Mouse (Mus musculus) midbrain, embryonic 15.5 days (tissue): ENCODE data around the gene Gapdhs. TPM values are rescaled to one million over a fixed set of nuclear protein-coding genes. Genes with fewer than 3 reads are reported as not detected.
"Not testable (repeated sequence)": the region's sequence is repeated elsewhere in the genome, so short reads cannot be mapped to it uniquely, and the experiment has no call there.

ENCODE experiments used
- ATAC-seq: fragments of 200-750 bp; cut with Nextera tagmentation; replicated peaks from 2 replicates; pipeline ENCODE4 v1.8.0; 2017; ENCODE audit warnings: moderate TSS enrichment
- H3K27ac ChIP-seq: fragments of 300-500 bp; sonication (generic); 2 replicates; pipeline ENCODE4 v1.5.1; 2015; ENCODE audit warnings: mild to moderate bottlenecking, inconsistent platforms
- H3K27me3 ChIP-seq: fragments of 300-500 bp; sonication (generic); replicated peaks from 2 replicates; pipeline ENCODE4 v1.6.1; 2015; ENCODE audit warnings: inconsistent platforms
- H3K36me3 ChIP-seq: fragments of 300-500 bp; sonication (generic); replicated peaks from 2 replicates; pipeline ENCODE4 v1.6.1; 2015; ENCODE audit warnings: inconsistent platforms
- H3K4me1 ChIP-seq: fragments of 300-500 bp; sonication (generic); 2 replicates; pipeline ENCODE4 v1.6.1; 2015; ENCODE audit warnings: inconsistent platforms
- H3K4me2 ChIP-seq: fragments of 300-500 bp; sonication (generic); 2 replicates; pipeline ENCODE4 v1.6.1; 2015; ENCODE audit warnings: inconsistent platforms, mild to moderate bottlenecking, moderate library complexity
- H3K4me3 ChIP-seq: fragments of 300-500 bp; sonication (generic); 2 replicates; pipeline ENCODE4 v1.5.1; 2015; ENCODE audit warnings: mild to moderate bottlenecking, inconsistent platforms
- H3K9ac ChIP-seq: fragments of 300-500 bp; sonication (generic); 2 replicates; pipeline ENCODE4 v1.6.1; 2015; ENCODE audit warnings: mild to moderate bottlenecking, inconsistent platforms
- H3K9me3 ChIP-seq: fragments of 300-500 bp; sonication (generic); 2 replicates; pipeline ENCODE4 v1.6.1; 2016; ENCODE audit warnings: inconsistent platforms
- WGBS: fragments of 180-500 bp; shearing (Covaris S2); methylation state at CpG from one replicate; pipeline ENCODE4 v1.1.7; 2015; ENCODE audit warnings: mixed read lengths; 5-methylcytosine and 5-hydroxymethylcytosine counted together
- polyA plus RNA-seq: library from polyadenylated mRNA; unstranded; fragments of >200 nt; fragmentation: Nextera tagmentation; extraction: Ambion mirVana; gene quantifications from 2 replicates; pipeline ENCODE4 v1.2.1, GENCODE M21; 2015

Gapdhs gene
- 0.72 and 1.6 TPM in 2 replicates for polyA plus RNA-seq

DNA sequence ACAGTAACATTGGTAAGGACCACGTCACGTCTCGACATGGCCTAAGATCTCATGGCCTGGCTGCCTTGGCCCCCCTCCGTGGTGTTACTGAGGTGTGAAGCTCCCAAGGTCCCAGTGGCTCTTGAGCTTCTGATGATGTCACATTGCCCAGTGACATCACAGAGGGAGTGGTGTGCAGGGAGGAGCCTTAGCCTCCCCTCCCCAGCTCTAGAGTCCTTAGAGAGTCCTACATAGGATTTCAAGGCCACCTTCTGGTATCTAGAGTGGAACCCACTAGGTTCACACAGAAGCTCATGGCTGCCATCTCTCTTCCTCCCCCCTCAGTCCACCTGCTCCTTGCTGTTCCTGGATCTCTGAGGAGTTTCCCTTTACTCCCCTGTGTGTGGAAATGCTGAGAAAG, at the start of gene Gapdhs:
Gene Gapdhs, minus strand, starts transcription at position 65 of the 400 bp plus-strand sequence.
- H3K4me3 ChIP-seq, H3K27me3 ChIP-seq, H3K36me3 ChIP-seq, H3K9me3 ChIP-seq, H3K4me2 ChIP-seq, H3K9ac ChIP-seq, H3K27ac ChIP-seq, H3K4me1 ChIP-seq, ATAC-seq: not testable (repeated sequence)
- WGBS = 89% methylated on average over 4 of the region's 4 CpGs

DNA sequence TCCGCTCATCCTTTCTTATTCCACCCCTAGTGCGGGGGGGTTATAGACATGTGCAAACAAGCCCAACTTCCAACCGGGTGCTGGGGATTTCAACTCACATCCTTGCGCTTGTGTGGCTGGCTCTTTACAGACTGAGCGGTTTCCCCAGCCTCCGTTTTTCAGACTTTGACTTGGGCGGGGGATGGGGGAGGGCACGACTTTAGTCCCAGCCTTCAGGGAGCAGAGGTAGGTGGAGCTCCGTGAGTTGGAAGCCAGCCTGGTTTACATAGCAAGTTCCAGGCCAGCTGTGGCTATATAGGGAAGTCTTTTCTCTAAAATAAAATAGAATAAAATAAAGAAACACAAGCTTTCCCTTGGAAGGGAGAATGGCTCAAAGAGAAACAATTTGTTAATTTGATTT, 48.4 kb upstream of the Gapdhs start:
- no peaks in the 10 kb centered on the region for H3K27me3 ChIP-seq
- H3K9ac ChIP-seq = no peak overlapping the region
- no peak overlapping the region for H3K27ac ChIP-seq
- no peaks in the 10 kb centered on the region for H3K9me3 ChIP-seq
- ATAC-seq = no peak
- no peak overlapping the region for H3K4me3 ChIP-seq
- no peaks in the 10 kb centered on the region for H3K36me3 ChIP-seq
- no peak overlapping the region for H3K4me2 ChIP-seq
- 26% methylated on average over 9 of the region's 9 CpGs for WGBS
- H3K4me1 ChIP-seq = no peaks in the 10 kb centered on the region

DNA sequence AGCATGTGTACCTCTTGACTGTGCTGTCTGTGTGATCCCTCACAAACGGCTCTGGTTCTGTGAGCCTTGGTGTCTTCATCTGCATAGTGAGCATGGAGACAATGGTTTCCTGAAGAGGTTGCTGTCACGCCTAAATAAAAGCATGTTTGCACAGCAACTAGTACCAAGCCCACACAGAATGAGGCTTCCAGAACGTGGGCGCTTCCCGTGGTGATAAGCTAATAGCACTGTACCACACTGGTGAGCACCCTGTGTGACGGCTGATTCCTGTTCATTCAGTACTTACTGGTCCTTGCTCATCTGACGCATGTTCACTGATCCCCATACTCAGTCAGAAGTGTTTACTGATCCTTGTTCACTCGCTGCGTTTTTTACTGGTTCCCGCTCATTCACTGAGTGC, 46.7 kb upstream of the Gapdhs start:
- H3K9ac ChIP-seq = no peak overlapping the region
- H3K27ac ChIP-seq = no peak overlapping the region
- H3K27me3 ChIP-seq = no peaks in the 10 kb centered on the region
- H3K9me3 ChIP-seq = no peaks in the 10 kb centered on the region
- no peak for ATAC-seq
- no peak overlapping the region for H3K4me2 ChIP-seq
- WGBS = 77% methylated on average over 10 of the region's 10 CpGs
- no peak overlapping the region for H3K4me3 ChIP-seq
- H3K36me3 ChIP-seq = no peaks in the 10 kb centered on the region
- peaks cover 8% of the 10 kb centered on the region for H3K4me1 ChIP-seq

DNA sequence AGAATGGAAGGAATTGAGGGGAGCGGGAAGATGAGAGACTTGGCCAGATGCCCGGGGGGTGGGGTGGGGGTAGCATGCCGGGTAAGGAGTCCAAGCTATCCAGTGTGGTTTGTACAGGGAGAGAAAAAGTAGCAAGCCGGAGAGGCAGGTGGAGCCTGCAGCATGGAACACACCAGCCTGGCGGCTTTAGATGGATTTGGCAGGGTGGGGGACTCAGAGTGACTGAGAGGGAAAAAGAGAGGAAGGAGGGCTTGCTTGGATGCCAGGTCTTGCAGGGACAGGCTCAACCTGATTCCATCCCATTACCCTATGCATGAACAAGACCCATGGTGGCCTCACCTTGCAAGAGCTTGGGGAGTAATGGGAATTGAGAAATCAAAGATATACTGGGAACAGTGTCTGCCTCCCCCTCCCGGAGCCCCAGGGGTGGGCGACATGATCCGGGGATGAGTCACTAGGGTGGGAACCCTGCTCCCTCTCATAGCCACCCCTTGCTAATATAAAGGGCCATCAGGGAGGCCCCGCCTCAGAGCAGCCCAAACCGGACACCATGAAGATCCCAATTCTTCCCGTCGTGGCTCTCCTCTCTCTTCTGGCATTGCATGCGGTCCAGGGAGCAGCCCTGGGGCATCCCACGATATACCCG, 44.0 kb upstream of the Gapdhs start, which contains the start of gene Krtdap:
Gene Krtdap, plus strand, starts transcription at position 520 of the 646 bp plus-strand sequence.
- no peak for ATAC-seq

DNA sequence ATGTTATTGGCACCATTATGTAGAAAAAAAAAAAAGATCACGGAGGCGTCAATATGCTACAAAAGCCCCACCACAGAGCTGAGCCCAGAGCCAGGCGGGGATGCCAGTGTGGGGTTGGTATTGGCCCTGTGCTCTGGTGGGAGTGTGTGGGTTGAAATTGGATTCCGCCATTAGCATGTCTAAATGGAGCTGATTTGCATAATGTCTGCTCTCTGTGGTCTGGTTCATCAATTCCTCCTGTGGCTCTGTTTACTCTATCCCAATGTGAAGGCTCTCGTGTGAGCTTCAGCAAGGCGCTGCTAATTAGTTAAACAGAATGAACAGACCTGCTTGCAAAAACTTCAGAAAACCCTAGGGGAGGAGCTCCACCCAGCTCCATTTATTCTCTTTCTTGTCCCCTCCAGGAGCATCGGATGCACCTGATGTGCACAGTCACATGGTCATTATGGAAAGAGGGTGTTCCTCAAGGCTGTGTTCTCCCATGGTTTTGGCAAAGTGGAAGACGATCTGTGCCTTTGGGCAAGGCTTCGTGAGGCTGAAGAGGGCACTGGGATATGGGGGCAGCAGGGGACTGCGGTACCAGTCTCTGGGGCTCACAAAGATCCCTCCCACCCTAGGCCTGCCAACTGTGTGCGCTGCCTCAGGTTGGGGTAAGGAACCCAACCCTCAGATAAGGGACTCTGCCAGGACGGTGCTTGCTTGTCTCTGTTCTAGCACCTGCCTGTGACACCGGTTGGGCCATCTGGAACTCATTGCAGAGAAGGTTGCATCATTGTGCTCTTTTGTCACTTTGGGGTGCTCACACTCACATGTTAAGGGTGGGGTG, 42.5 kb upstream of the Gapdhs start:
- Histone ChIP-seq H3K27ac (no peak overlapping the region), H3K36me3 (no peaks in the 10 kb centered on the region), H3K4me3 (no peak overlapping the region), H3K4me2 (no peak overlapping the region), H3K9me3 (no peaks in the 10 kb centered on the region), H3K9ac (no peak overlapping the region), H3K4me1 (peaks cover 8% of the 10 kb centered on the region), H3K27me3 (no peaks in the 10 kb centered on the region)
- ATAC-seq = peak; percentile 80
- WGBS = 59% methylated on average over 13 of the region's 13 CpGs

More for the DNA sequence above, 44.0 kb upstream of the Gapdhs start, which contains the start of gene Krtdap:
- WGBS = 55% methylated on average over 15 of the region's 15 CpGs
- peaks cover 8% of the 10 kb centered on the region for H3K4me1 ChIP-seq
- no peak within 1 kb of the TSS for H3K4me2 ChIP-seq
- H3K27me3 ChIP-seq = no peaks in the 10 kb centered on the region
- H3K9ac ChIP-seq = no peak within 1 kb of the TSS
- H3K36me3 ChIP-seq = no peaks in the 10 kb centered on the region
- H3K9me3 ChIP-seq = no peaks in the 10 kb centered on the region
- H3K4me3 ChIP-seq = no peak within 1 kb of the TSS
- H3K27ac ChIP-seq = no peak within 1 kb of the TSS

DNA sequence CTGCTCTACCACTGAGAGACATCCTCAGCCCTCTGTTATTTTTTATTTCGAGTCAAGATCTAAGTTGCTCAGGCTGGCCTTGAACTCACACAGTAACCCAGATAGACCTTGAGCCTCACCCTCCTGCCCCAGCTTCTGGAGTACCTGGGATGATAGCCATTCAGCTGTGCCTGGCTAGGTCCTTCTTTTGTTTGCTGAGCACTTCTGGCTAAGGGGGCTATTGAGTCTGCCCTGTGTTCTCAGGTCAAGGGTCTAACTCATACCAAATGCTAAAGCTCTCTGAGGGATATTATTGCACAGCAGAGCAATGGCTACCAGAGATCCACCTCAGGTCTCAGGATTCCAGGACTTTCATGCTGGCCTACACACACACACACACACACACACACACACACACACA, 41.7 kb upstream of the Gapdhs start:
- Histone ChIP-seq H3K4me1 (peaks cover 8% of the 10 kb centered on the region), H3K27ac (no peak overlapping the region), H3K27me3 (no peaks in the 10 kb centered on the region), H3K9me3 (no peaks in the 10 kb centered on the region), H3K4me3 (no peak overlapping the region), H3K9ac (no peak overlapping the region), H3K36me3 (no peaks in the 10 kb centered on the region), H3K4me2 (no peak overlapping the region)
- WGBS = 70% methylated on average over 1 of the region's 1 CpGs
- no peak for ATAC-seq

DNA sequence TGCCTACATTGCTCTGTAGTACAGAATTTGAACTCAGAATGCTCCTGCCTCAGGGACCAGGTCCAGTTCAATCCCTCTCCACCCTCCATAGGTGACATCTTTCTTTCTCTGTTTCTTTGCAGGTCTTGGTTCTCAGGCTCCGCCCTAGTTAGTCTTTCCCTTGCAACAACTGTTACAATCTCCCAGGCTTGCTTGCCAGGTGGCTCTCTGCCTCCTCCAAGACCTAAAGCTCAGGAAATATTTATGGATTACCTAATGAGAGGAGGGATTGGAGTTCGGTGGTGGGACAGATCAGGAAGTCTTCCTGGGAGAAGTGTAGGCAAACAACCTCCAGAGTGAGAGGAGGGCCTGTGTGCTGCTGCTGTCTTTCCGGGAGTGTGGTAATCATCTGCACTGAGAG, 39.2 kb upstream of the Gapdhs start:
- Histone ChIP-seq H3K36me3 (no peaks in the 10 kb centered on the region), H3K9me3 (no peaks in the 10 kb centered on the region), H3K4me2 (no peak overlapping the region), H3K9ac (no peak overlapping the region), H3K27me3 (no peaks in the 10 kb centered on the region), H3K4me3 (no peak overlapping the region), H3K27ac (no peak overlapping the region), H3K4me1 (peaks cover 8% of the 10 kb centered on the region)
- WGBS = 83% methylated on average over 3 of the region's 3 CpGs
- no peak for ATAC-seq

DNA sequence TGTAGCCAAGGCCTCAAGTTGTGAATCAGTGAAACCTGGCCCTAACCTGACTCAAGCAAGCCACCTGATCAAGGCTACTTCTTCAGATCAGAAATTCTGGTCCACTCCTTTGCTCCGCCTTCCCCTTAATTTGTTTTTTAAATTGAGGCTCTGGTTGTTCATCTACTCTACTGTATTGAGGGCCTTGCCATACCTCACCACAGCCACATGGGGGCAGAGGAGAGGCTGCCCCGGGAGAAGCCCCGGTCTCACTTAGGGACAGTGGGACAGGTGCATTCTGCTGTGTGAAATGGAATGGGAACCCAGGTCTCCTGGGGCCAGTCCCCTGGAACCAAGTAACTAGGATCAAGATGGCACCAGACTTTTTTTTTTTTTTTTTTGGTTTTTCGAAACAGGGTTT, 38.3 kb upstream of the Gapdhs start:
- 72% methylated on average over 4 of the region's 4 CpGs for WGBS
- Histone ChIP-seq H3K9me3 (no peaks in the 10 kb centered on the region), H3K27me3 (no peaks in the 10 kb centered on the region)

DNA sequence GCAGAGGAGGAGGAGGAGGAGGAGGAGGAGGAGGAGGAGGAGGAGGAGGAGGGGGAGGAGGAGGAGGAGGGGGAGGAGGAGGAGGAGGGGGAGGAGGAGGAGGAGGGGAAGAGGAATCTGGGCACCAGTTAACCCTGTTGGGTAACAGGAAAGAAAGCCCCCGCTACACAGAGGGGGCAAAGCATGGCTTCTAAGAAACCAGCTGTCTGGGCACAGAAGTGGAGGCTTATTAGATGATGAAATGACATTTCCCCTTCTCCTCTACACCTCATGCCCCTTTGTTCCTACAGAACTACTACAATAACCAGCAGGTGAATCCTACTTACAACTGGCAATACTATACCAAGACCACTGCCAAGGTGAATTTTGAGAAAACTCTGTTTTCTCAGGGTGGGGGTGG, 34.4 kb upstream of the Gapdhs start:
- H3K4me1 ChIP-seq = no peaks in the 10 kb centered on the region
- 81% methylated on average over 1 of the region's 1 CpGs for WGBS
- H3K4me3 ChIP-seq = no peak overlapping the region
- H3K27ac ChIP-seq = no peak overlapping the region
- ATAC-seq = no peak
- H3K4me2 ChIP-seq = no peak overlapping the region
- H3K36me3 ChIP-seq = no peaks in the 10 kb centered on the region
- no peaks in the 10 kb centered on the region for H3K27me3 ChIP-seq
- H3K9me3 ChIP-seq = no peaks in the 10 kb centered on the region
- H3K9ac ChIP-seq = no peak overlapping the region

More for the DNA sequence above, 38.3 kb upstream of the Gapdhs start:
- Histone ChIP-seq H3K4me1 (peaks cover 8% of the 10 kb centered on the region), H3K36me3 (no peaks in the 10 kb centered on the region), H3K4me2 (no peak overlapping the region), H3K27ac (no peak overlapping the region), H3K4me3 (no peak overlapping the region), H3K9ac (no peak overlapping the region)
- ATAC-seq = no peak

DNA sequence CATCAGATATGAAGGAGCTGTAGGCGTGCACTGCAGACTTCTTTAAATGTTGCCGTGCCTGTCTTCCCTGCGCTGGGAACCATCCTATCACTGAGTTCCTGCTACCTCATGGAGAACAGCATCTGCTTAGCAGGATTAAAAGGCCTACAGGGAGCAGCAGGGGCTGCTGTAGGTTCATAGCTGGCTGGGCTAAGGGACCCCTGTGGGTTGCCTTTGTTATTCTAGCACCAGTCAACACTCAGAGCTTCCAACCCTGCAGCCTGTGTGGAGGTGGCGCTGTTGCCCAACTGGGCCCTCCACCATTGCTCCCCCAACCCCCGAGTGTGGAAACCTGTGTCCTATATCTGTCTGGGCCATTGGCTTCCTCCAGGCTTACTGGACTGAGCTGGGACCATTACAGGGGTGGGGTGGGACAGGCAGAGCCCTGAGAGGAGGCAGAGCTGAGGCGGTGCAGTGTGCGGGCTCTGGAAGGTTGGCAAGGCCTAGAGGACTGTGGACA, 33.6 kb upstream of the Gapdhs start:
- WGBS = 36% methylated on average over 7 of the region's 7 CpGs

DNA sequence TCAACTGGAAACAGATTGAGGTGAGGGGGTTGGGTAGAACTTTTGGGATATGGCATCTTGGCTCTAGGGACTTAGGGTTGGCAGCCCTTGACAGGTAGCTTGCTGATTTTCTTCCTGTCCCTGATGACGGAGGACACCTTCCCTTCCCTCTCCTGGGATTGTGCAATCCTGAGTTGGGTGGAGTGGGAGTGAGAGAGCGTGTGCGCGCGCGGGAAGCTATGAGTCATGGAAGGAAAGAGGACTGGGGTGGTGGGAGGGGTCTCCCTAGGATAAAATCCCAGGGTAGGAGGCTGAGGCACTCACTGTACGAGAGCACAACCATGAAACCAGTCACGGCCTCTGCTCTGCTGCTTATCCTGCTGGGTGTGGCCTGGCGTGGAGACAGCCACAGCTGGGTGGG, 32.6 kb upstream of the Gapdhs start:
- no peaks in the 10 kb centered on the region for H3K36me3 ChIP-seq
- H3K9ac ChIP-seq = no peak overlapping the region
- no peaks in the 10 kb centered on the region for H3K4me1 ChIP-seq
- no peak overlapping the region for H3K4me3 ChIP-seq
- no peak for ATAC-seq
- H3K4me2 ChIP-seq = no peak overlapping the region
- H3K9me3 ChIP-seq = no peaks in the 10 kb centered on the region
- WGBS = 90% methylated on average over 9 of the region's 9 CpGs
- H3K27ac ChIP-seq = no peak overlapping the region
- no peaks in the 10 kb centered on the region for H3K27me3 ChIP-seq

More for the DNA sequence above, 33.6 kb upstream of the Gapdhs start:
- no peaks in the 10 kb centered on the region for H3K36me3 ChIP-seq
- no peak overlapping the region for H3K9ac ChIP-seq
- no peaks in the 10 kb centered on the region for H3K27me3 ChIP-seq
- no peak overlapping the region for H3K27ac ChIP-seq
- no peak for ATAC-seq
- H3K9me3 ChIP-seq = no peaks in the 10 kb centered on the region
- H3K4me2 ChIP-seq = no peak overlapping the region
- H3K4me3 ChIP-seq = no peak overlapping the region
- H3K4me1 ChIP-seq = no peaks in the 10 kb centered on the region

DNA sequence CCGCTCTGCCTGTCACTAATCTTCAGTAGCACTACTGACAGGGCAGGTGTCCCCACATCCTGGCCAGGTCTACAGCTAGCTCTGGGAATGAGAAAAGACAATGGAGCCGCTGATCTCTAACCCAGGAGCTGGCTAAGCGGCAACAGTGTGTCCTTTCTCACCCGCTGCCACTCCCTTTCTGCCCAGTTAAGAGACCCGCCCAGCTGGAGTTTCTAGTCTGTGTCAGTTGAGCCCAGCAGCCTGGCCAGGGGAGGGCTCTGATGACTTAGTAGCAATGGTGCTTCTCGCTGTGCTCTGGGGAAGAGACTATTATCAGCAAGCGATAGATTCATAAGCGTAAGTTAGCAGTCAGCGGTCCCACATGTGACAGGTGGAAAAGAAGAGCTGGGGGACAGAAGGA, 25.8 kb upstream of the Gapdhs start:
- no peaks in the 10 kb centered on the region for H3K36me3 ChIP-seq
- H3K27ac ChIP-seq = no peak overlapping the region
- no peaks in the 10 kb centered on the region for H3K9me3 ChIP-seq
- no peaks in the 10 kb centered on the region for H3K27me3 ChIP-seq
- no peaks in the 10 kb centered on the region for H3K4me1 ChIP-seq
- H3K4me3 ChIP-seq = no peak overlapping the region
- 32% methylated on average over 9 of the region's 9 CpGs for WGBS
- no peak for ATAC-seq
- no peak overlapping the region for H3K9ac ChIP-seq
- no peak overlapping the region for H3K4me2 ChIP-seq
